Mouse (Mus musculus) ovary, adult 18-20 months (tissue): Measurements from ENCODE around the gene Olfr90.
A peak's percentile ranks its signal among the peaks of the same experiment; 100 is the strongest.
"Not testable (repeated sequence)": the region's sequence is repeated elsewhere in the genome, so short reads cannot be mapped to it uniquely, and the experiment has no call there.

Source experiments
- DNase-seq: peaks from one replicate; pipeline ENCODE4 v3.0.0; 2022; ENCODE audit warnings: low spot score, mixed read lengths

Olfr90 gene

GRCm38 (mm10) chr17:37088399-37088798 lies at the start of gene Olfr90:
Gene Olfr90 (minus strand): TSS chr17:37088499.
- DNase-seq = no peak

- not testable (repeated sequence) for DNase-seq
These were observed 43.1 kb upstream of the Olfr90 start for GRCm38 (mm10) chr17:37131366-37131765.

- DNase-seq = no peak
These were observed 31.7 kb upstream of the Olfr90 start, which contains the start of gene Olfr92 for GRCm38 (mm10) chr17:37119988-37120387. Gene Olfr92 (minus strand): TSS chr17:37120088.

- no peak for DNase-seq
These were observed 9.9 kb upstream of the Olfr90 start, which contains the start of gene Olfr91 for GRCm38 (mm10) chr17:37098178-37098577. Gene Olfr91 (minus strand): TSS chr17:37098278.

- DNase-seq = no peak
These were observed 5.0 kb upstream of the Olfr90 start for GRCm38 (mm10) chr17:37093289-37093688.

GRCm38 (mm10) chr17:37092198-37092597 lies 3.9 kb upstream of the Olfr90 start:
- DNase-seq = no peak

GRCm38 (mm10) chr17:37085545-37085944 lies 2.8 kb downstream of the Olfr90 start:
- DNase-seq = no peak

- DNase-seq = no peak
These were observed 3.7 kb downstream of the Olfr90 start for GRCm38 (mm10) chr17:37084632-37085031.

GRCm38 (mm10) chr17:37083327-37083726 lies 5.0 kb downstream of the Olfr90 start:
- DNase-seq = no peak

- DNase-seq = no peak
These were observed 6.6 kb downstream of the Olfr90 start for GRCm38 (mm10) chr17:37081659-37082058.

- DNase-seq = peak; percentile 31
These were observed 8.2 kb downstream of the Olfr90 start for GRCm38 (mm10) chr17:37080119-37080518.

GRCm38 (mm10) chr17:37078990-37079389 lies 9.3 kb downstream of the Olfr90 start:
- no peak for DNase-seq

GRCm38 (mm10) chr17:37078193-37078592 lies 10.1 kb downstream of the Olfr90 start:
- no peak for DNase-seq

GRCm38 (mm10) chr17:37075766-37076165 lies 12.5 kb downstream of the Olfr90 start:
- DNase-seq = no peak

- no peak for DNase-seq
These were observed 13.1 kb downstream of the Olfr90 start for GRCm38 (mm10) chr17:37075181-37075580.

- DNase-seq = no peak
These were observed 15.5 kb downstream of the Olfr90 start for GRCm38 (mm10) chr17:37072730-37073276.

- no peak for DNase-seq
These were observed 16.1 kb downstream of the Olfr90 start for GRCm38 (mm10) chr17:37072080-37072729.

- no peak for DNase-seq
These were observed 18.2 kb downstream of the Olfr90 start for GRCm38 (mm10) chr17:37070121-37070520.

GRCm38 (mm10) chr17:37067861-37068260 lies 20.4 kb downstream of the Olfr90 start:
- no peak for DNase-seq

- no peak for DNase-seq
These were observed 22.3 kb downstream of the Olfr90 start for GRCm38 (mm10) chr17:37065993-37066392.

GRCm38 (mm10) chr17:37063686-37064495 lies 24.4 kb downstream of the Olfr90 start:
- no peak for DNase-seq

- no peak for DNase-seq
These were observed 25.2 kb downstream of the Olfr90 start for GRCm38 (mm10) chr17:37063063-37063462.

GRCm38 (mm10) chr17:37062101-37062641 lies 26.1 kb downstream of the Olfr90 start:
- no peak for DNase-seq
